Mouse (Mus musculus): ENCODE results near the gene Purb.

The Purb gene

GRCm38 (mm10) chr11:6475867-6476484 lies at the start of gene Purb:
Purb (minus strand) TSS chr11:6475917.
- TF ChIP-seq GATA4 (IDR thresholded peaks at IDR 0.05; ENCODE audit: insufficient replicate concordance, low read length), result no peak

GRCm38 (mm10) chr11:6525241-6525640 lies 49.5 kb upstream of the Purb start:
- no peak for TF ChIP-seq GATA4 (IDR thresholded peaks at IDR 0.05; ENCODE audit: insufficient replicate concordance, low read length)

GRCm38 (mm10) chr11:6524880-6525238 lies 49.1 kb upstream of the Purb start:
- TF ChIP-seq GATA4 (IDR thresholded peaks at IDR 0.05; ENCODE audit: insufficient replicate concordance, low read length), result no peak

GRCm38 (mm10) chr11:6524165-6524879 lies 48.6 kb upstream of the Purb start:
- TF ChIP-seq GATA4 (IDR thresholded peaks at IDR 0.05; ENCODE audit: insufficient replicate concordance, low read length), result no peak

GRCm38 (mm10) chr11:6523662-6524088 lies 48.0 kb upstream of the Purb start:
- TF ChIP-seq GATA4 (IDR thresholded peaks at IDR 0.05; ENCODE audit: insufficient replicate concordance, low read length), result no peak

- no peak for TF ChIP-seq GATA4 (IDR thresholded peaks at IDR 0.05; ENCODE audit: insufficient replicate concordance, low read length)
Observed at GRCm38 (mm10) chr11:6522782-6523525, 47.2 kb upstream of the Purb start.

- TF ChIP-seq GATA4 (IDR thresholded peaks at IDR 0.05; ENCODE audit: insufficient replicate concordance, low read length), result no peak
Observed at GRCm38 (mm10) chr11:6520507-6521173, 44.9 kb upstream of the Purb start, which contains the start of gene Myo1g. Myo1g (minus strand) TSS chr11:6520965.

GRCm38 (mm10) chr11:6519491-6520033 lies 43.8 kb upstream of the Purb start:
- no peak for TF ChIP-seq GATA4 (IDR thresholded peaks at IDR 0.05; ENCODE audit: insufficient replicate concordance, low read length)

- TF ChIP-seq GATA4 (IDR thresholded peaks at IDR 0.05; ENCODE audit: insufficient replicate concordance, low read length), result no peak
Observed at GRCm38 (mm10) chr11:6514837-6515236, 39.1 kb upstream of the Purb start.

GRCm38 (mm10) chr11:6508269-6508876 lies 32.7 kb upstream of the Purb start:
- no peak for TF ChIP-seq GATA4 (IDR thresholded peaks at IDR 0.05; ENCODE audit: insufficient replicate concordance, low read length)

GRCm38 (mm10) chr11:6506516-6506915 lies 30.8 kb upstream of the Purb start:
- TF ChIP-seq GATA4 (IDR thresholded peaks at IDR 0.05; ENCODE audit: insufficient replicate concordance, low read length), result no peak

- no peak for TF ChIP-seq GATA4 (IDR thresholded peaks at IDR 0.05; ENCODE audit: insufficient replicate concordance, low read length)
Observed at GRCm38 (mm10) chr11:6504689-6505088, 29.0 kb upstream of the Purb start.

- no peak for TF ChIP-seq GATA4 (IDR thresholded peaks at IDR 0.05; ENCODE audit: insufficient replicate concordance, low read length)
Observed at GRCm38 (mm10) chr11:6504226-6504625, 28.5 kb upstream of the Purb start.

GRCm38 (mm10) chr11:6502506-6502905 lies 26.8 kb upstream of the Purb start:
- TF ChIP-seq GATA4 (IDR thresholded peaks at IDR 0.05; ENCODE audit: insufficient replicate concordance, low read length), result no peak
